Mouse (Mus musculus): Measurements from ENCODE around the gene Bcl2l1. TPM values are rescaled to one million over a fixed set of nuclear protein-coding genes. Genes with fewer than 3 reads are reported as not detected.

Gene Bcl2l1
- polyA plus RNA-seq, 1 experiment = 207 TPM

- 94% methylated on average over 3 of the region's 3 CpGs for WGBS
- H3K4me3 ChIP-seq (ENCODE audit: control insufficient read depth, insufficient read depth, low read length) = no peak overlapping the region
- DNase-seq = no peak
- H3K27me3 ChIP-seq (ENCODE audit: control insufficient read depth, insufficient read depth, low read length) = no peaks in the 10 kb centered on the region
- no peak for TF ChIP-seq POLR2A (IDR thresholded peaks at IDR 0.05; ENCODE audit: control insufficient read depth, extremely low read depth, insufficient read depth, low read length, poor library complexity)
- TF ChIP-seq CTCF (IDR thresholded peaks at IDR 0.05; ENCODE audit: borderline replicate concordance, control insufficient read depth, extremely low read depth, insufficient read depth, low read length, poor library complexity) = no peak
- H3K4me1 ChIP-seq (replicated peaks; ENCODE audit: control insufficient read depth, insufficient read depth, low read length) = peaks cover 45% of the 10 kb centered on the region
- peaks cover 12% of the 10 kb centered on the region for H3K36me3 ChIP-seq (ENCODE audit: control insufficient read depth, insufficient read depth, low read length)
- H3K27ac ChIP-seq (ENCODE audit: control insufficient read depth, insufficient read depth, low read length) = no peak overlapping the region
Observed at GRCm38 (mm10) chr2:152808178-152808577, 23.4 kb downstream of the Bcl2l1 start.

GRCm38 (mm10) chr2:152806037-152806436 is 25.5 kb downstream of the Bcl2l1 start:
- TF ChIP-seq CTCF (IDR thresholded peaks at IDR 0.05; ENCODE audit: borderline replicate concordance, control insufficient read depth, extremely low read depth, insufficient read depth, low read length, poor library complexity) (no peak), POLR2A (IDR thresholded peaks at IDR 0.05; ENCODE audit: control insufficient read depth, extremely low read depth, insufficient read depth, low read length, poor library complexity) (no peak)
- Histone ChIP-seq H3K36me3 (ENCODE audit: control insufficient read depth, insufficient read depth, low read length) (peaks cover 14% of the 10 kb centered on the region), H3K27me3 (ENCODE audit: control insufficient read depth, insufficient read depth, low read length) (no peaks in the 10 kb centered on the region), H3K27ac (ENCODE audit: control insufficient read depth, insufficient read depth, low read length) (no peak overlapping the region; the same call in 1 of the 2 replicates), H3K4me3 (ENCODE audit: control insufficient read depth, insufficient read depth, low read length) (no peak overlapping the region), H3K4me1 (replicated peaks; ENCODE audit: control insufficient read depth, insufficient read depth, low read length) (peaks cover 44% of the 10 kb centered on the region)
- 92% methylated on average over 2 of the region's 2 CpGs for WGBS
- no peak for DNase-seq

GRCm38 (mm10) chr2:152805111-152805490 is 26.4 kb downstream of the Bcl2l1 start:
- WGBS = 81% methylated on average over 5 of the region's 5 CpGs
- Histone ChIP-seq H3K4me1 (replicated peaks; ENCODE audit: control insufficient read depth, insufficient read depth, low read length) (peaks cover 40% of the 10 kb centered on the region), H3K4me3 (ENCODE audit: control insufficient read depth, insufficient read depth, low read length) (no peak overlapping the region), H3K27me3 (ENCODE audit: control insufficient read depth, insufficient read depth, low read length) (no peaks in the 10 kb centered on the region), H3K36me3 (ENCODE audit: control insufficient read depth, insufficient read depth, low read length) (peaks cover 14% of the 10 kb centered on the region), H3K27ac (ENCODE audit: control insufficient read depth, insufficient read depth, low read length) (peak overlapping the region; percentile 79)
- TF ChIP-seq CTCF (IDR thresholded peaks at IDR 0.05; ENCODE audit: borderline replicate concordance, control insufficient read depth, extremely low read depth, insufficient read depth, low read length, poor library complexity) = no peak
- TF ChIP-seq POLR2A (IDR thresholded peaks at IDR 0.05; ENCODE audit: control insufficient read depth, extremely low read depth, insufficient read depth, low read length, poor library complexity) = no peak
- no peak for DNase-seq

- DNase-seq = peak; percentile 52
- Histone ChIP-seq H3K4me1 (replicated peaks; ENCODE audit: control insufficient read depth, insufficient read depth, low read length) (peaks cover 39% of the 10 kb centered on the region), H3K27ac (ENCODE audit: control insufficient read depth, insufficient read depth, low read length) (peak overlapping the region; percentile 57), H3K4me3 (ENCODE audit: control insufficient read depth, insufficient read depth, low read length) (peak overlapping the region; percentile 29), H3K27me3 (ENCODE audit: control insufficient read depth, insufficient read depth, low read length) (no peaks in the 10 kb centered on the region), H3K36me3 (ENCODE audit: control insufficient read depth, insufficient read depth, low read length) (peaks cover 15% of the 10 kb centered on the region)
- 27% methylated on average over 6 of the region's 6 CpGs for WGBS
- TF ChIP-seq CTCF (IDR thresholded peaks at IDR 0.05; ENCODE audit: borderline replicate concordance, control insufficient read depth, extremely low read depth, insufficient read depth, low read length, poor library complexity) (no peak), POLR2A (IDR thresholded peaks at IDR 0.05; ENCODE audit: control insufficient read depth, extremely low read depth, insufficient read depth, low read length, poor library complexity) (no peak)
Observed at GRCm38 (mm10) chr2:152804408-152805110, 27.0 kb downstream of the Bcl2l1 start.

- no peaks in the 10 kb centered on the region for H3K27me3 ChIP-seq (ENCODE audit: control insufficient read depth, insufficient read depth, low read length)
- peaks cover 38% of the 10 kb centered on the region for H3K4me1 ChIP-seq (replicated peaks; ENCODE audit: control insufficient read depth, insufficient read depth, low read length)
- peak overlapping the region; percentile 62; the same call in 1 of the 2 replicates for H3K27ac ChIP-seq (ENCODE audit: control insufficient read depth, insufficient read depth, low read length)
- peaks cover 19% of the 10 kb centered on the region for H3K36me3 ChIP-seq (ENCODE audit: control insufficient read depth, insufficient read depth, low read length)
- TF ChIP-seq CTCF (IDR thresholded peaks at IDR 0.05; ENCODE audit: borderline replicate concordance, control insufficient read depth, extremely low read depth, insufficient read depth, low read length, poor library complexity) (no peak), POLR2A (IDR thresholded peaks at IDR 0.05; ENCODE audit: control insufficient read depth, extremely low read depth, insufficient read depth, low read length, poor library complexity) (no peak)
- 81% methylated on average over 5 of the region's 5 CpGs for WGBS
- DNase-seq = no peak
- no peak overlapping the region for H3K4me3 ChIP-seq (ENCODE audit: control insufficient read depth, insufficient read depth, low read length)
Observed at GRCm38 (mm10) chr2:152803081-152803480, 28.4 kb downstream of the Bcl2l1 start.

GRCm38 (mm10) chr2:152802303-152802702 is 29.2 kb downstream of the Bcl2l1 start:
- peaks cover 23% of the 10 kb centered on the region for H3K36me3 ChIP-seq (ENCODE audit: control insufficient read depth, insufficient read depth, low read length)
- no peak overlapping the region for H3K27ac ChIP-seq (ENCODE audit: control insufficient read depth, insufficient read depth, low read length)
- DNase-seq = no peak
- WGBS = 91% methylated on average over 10 of the region's 10 CpGs
- TF ChIP-seq CTCF (IDR thresholded peaks at IDR 0.05; ENCODE audit: borderline replicate concordance, control insufficient read depth, extremely low read depth, insufficient read depth, low read length, poor library complexity) (no peak), POLR2A (IDR thresholded peaks at IDR 0.05; ENCODE audit: control insufficient read depth, extremely low read depth, insufficient read depth, low read length, poor library complexity) (no peak)
- H3K4me3 ChIP-seq (ENCODE audit: control insufficient read depth, insufficient read depth, low read length) = no peak overlapping the region
- H3K4me1 ChIP-seq (replicated peaks; ENCODE audit: control insufficient read depth, insufficient read depth, low read length) = peaks cover 43% of the 10 kb centered on the region
- H3K27me3 ChIP-seq (ENCODE audit: control insufficient read depth, insufficient read depth, low read length) = no peaks in the 10 kb centered on the region
